Mouse (Mus musculus): ENCODE measurements at regions not wholly inside any gene's neighbourhood (a gene's known extent, or its start where the extent isn't known, plus 50 kb on each side); places are given as distances from the start of the nearest gene placed in this dataset.

DNA sequence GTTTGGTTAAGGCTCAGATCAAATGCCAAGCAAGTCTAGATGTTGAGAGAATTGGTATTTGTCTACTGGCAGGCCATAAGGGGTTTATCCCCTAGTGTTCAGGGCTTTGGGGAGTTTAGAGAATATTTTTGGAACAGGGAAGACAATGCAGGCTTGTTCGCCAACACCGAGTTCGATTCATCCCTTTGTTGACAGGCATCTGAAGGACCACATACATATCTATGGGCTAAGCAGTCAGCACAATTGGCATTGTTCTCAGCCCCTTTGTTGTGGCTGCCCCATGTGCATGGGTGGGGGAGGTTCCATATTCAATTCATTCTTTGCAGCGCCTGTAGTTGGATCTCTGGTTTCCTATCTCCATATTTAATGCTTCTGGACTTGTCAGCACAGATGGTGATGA lies 93.3 kb upstream of the Cd180 start:
- no peak for TF ChIP-seq CTCF (conservative IDR thresholded peaks at IDR 0.05)
- peak overlapping the region; percentile 59 for H3K27ac ChIP-seq
- DNase-seq (ENCODE audit: low spot score in 2 of 2) = peak; percentile 10 to 26
- H3K4me3 ChIP-seq = no peak overlapping the region

DNA sequence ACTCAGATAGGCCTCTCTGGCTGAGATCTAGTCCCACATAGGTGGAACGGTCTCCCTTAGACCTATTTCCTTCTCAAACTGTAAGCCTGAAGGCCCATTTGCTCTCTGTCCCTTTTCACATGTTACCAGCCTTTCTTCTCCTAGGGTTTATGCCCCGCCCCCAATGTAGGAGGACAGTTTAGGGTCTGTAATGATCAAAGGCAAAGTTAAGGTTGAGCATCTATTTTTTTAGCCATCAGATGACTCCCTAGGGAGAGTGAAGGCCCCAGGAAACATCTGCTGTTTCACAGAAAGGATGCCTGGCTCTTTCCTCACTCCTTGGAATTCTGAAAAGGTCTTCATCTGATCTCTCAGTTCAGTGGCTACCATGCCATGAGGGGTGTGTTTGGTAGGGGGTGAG lies 68.9 kb upstream of the Cd180 start:
- DNase-seq (ENCODE audit: low spot score in 2 of 2) = no peak
- Histone ChIP-seq H3K27ac (peak overlapping the region; percentile 86), H3K4me3 (no peak overlapping the region)
- TF ChIP-seq CTCF (conservative IDR thresholded peaks at IDR 0.05) = no peak

DNA sequence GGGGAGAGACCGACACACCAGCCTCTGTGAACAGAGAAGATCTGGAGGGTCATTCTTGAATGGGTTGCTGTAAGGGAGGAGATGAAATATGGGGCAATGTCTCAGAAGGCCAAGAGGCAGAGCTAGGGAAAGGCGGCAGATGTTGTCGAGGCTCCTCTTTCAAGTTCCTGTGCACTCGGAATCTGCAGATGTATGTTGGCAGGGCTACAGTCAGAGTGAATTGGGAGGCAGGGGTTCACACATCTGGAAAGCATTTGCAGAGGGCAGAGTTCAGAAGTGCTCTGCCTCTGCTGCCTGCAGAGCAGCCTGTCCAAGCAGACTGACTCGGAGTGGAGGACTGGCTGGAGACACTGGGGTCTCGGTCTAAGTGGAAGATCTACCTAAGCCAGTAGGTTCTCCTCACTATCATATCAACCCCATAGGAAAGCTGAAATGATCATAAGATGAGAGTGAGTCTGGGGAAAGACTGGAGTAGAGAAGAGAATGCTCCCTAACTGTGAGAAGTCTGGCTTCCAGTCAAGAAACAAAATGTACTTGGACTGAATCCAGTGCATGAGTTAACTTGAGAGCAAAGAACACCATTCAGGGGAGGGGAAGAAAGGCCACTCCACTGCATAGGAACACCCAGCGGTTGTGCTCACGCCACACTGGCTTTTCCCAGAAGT lies 68.1 kb upstream of the Cd180 start:
- peak overlapping the region; percentile 86 for H3K27ac ChIP-seq
- no peak overlapping the region for H3K4me3 ChIP-seq
- DNase-seq (ENCODE audit: low spot score in 2 of 2) = peak; percentile 53 to 57
- TF ChIP-seq CTCF (conservative IDR thresholded peaks at IDR 0.05) = no peak

DNA sequence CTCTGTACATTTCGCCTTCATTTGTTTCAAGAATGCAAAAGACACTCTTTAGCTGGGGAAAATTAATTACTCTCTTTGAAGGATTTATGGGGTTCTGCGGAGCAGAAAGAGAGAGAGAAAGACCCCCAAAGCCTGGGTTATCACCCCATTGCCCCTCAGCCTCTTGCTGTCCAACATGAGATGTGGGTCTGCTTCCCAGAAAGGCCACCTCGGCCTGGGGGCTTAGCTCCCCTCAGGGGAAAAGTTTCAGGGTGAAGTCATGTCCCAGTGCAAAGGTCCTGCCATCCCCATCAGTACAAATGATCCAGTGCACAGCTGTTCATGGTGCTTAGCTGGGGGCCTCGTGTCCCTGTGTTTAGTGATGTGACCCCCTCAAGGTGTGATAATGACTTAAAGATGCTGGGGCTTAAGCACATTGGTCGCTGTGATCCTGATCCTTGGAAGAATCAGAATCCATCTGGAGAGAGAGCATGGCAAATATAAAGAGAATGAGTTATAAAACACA lies 67.5 kb upstream of the Cd180 start:
- TF ChIP-seq CTCF (conservative IDR thresholded peaks at IDR 0.05) = no peak
- no peak overlapping the region for H3K4me3 ChIP-seq
- peak overlapping the region; percentile 86 for H3K27ac ChIP-seq
- DNase-seq (ENCODE audit: low spot score in 2 of 2) = no peak

DNA sequence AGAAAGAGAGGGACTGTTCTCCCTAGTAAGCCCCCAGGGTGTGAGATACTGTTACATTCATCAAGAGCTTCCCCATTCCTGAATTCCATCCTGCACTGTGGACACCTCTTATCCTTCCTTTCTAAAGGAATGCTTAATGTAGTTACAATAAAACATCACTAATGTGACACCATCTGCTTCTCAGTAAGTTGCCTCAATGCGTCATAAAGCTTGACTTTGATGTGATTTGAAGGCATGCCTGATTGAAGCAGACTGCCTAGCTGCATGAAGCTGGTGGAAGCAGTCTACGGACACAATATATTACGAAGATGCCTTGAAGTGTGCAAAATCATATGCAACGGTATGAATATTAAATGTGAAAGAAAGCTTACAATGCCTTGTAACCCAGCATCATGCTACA lies 65.6 kb upstream of the Cd180 start:
- no peak for TF ChIP-seq CTCF (conservative IDR thresholded peaks at IDR 0.05)
- no peak overlapping the region for H3K27ac ChIP-seq
- no peak for DNase-seq (ENCODE audit: low spot score in 2 of 2)
- H3K4me3 ChIP-seq = no peak overlapping the region

DNA sequence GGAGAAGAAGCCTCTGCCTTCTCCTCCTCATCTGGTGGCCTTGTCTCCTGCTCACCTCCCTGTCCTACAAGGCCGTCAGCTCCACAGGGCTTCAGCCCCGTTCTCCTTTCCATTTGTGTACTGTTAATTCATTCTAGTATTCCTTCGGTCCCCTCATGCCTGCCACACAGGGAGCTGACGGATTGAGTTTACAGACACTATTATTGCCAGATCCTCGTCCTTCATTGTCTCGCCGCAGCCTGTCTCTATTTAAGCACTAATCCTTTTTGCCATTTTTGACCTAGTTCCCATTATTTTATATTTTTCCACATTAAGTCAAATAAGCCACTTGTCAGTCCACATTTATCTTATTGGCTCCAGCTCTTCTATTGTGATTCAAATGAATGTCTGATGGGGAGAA lies 64.2 kb upstream of the Cd180 start:
- no peak overlapping the region for H3K27ac ChIP-seq
- no peak overlapping the region for H3K4me3 ChIP-seq
- TF ChIP-seq CTCF (conservative IDR thresholded peaks at IDR 0.05) = no peak
- no peak for DNase-seq (ENCODE audit: low spot score in 2 of 2)

DNA sequence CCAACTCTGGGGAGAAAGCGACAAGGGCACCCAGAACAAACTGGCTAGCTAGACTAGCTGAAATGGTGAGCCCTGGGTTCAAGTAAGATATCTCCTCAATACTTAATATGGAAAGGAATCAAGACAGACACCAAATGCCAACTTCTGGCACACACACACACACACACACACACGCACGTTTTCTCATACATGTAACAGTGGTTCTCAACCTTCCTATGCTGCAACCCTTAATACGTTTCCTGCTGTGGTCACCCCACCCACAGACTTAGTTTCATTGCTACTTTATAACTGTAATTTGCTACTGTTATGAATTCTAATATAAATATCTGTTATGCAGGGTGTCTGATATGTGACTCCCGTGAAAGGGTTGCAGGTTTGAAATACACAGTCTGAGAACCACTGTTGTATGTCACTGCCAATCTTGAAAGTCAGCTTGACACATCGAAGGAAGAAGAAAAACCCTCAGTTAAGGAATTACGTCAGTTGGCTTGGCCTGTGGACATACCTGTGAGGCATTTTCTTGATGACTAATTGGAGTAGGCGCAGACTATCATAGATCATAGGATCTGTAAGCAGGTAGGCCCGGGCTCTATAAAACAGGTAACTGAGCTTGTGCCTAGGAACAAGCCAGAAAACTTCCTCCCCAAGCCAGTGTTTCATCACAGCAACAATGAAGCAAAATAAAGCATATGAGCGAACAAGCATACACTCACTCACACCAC lies 59.0 kb upstream of the Cd180 start:
- Histone ChIP-seq H3K27ac (no peak overlapping the region), H3K4me3 (no peak overlapping the region)
- no peak for DNase-seq (ENCODE audit: low spot score in 2 of 2)
- TF ChIP-seq CTCF (conservative IDR thresholded peaks at IDR 0.05) = no peak

DNA sequence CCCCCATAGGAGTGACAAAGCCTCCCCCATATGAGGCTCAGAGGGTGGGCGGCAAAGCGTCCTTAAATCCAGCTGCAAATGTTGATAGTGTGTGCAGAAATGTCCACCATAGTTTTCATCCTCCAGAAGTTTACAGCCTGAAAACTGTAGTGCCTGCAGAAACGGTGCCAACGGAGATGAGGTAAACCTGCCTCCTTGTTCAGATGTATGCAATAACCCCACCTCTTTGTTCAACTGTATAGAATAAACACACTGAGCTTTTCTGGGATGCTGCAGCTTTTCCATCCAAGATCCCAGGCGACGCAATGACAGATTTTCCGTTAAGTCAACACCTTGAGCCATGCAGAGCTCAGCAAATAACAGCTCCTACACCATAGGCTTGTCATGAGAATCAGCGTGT lies 57.3 kb upstream of the Cd180 start:
- no peak overlapping the region for H3K4me3 ChIP-seq
- TF ChIP-seq CTCF (conservative IDR thresholded peaks at IDR 0.05) = no peak
- DNase-seq (ENCODE audit: low spot score in 2 of 2) = no peak

DNA sequence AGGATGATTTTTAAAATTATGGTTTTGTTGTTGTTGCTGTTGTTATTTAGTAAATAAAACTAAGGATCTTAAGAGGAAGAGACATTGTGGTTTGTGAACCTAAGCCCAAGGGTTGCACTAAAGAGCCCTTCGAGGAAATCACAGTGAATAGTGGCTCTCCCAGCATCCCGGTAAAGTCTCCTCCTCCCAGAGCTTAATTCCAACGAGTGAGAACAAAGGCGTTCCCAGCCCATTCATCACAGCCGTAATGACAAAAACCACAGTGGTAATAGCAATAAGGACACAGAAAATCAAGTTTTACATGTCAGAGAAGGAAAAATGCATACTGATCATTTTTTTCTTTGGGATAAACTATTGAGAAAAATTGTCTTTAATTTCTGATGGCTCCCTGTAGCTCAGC lies 56.3 kb upstream of the Cd180 start:
- no peak overlapping the region for H3K4me3 ChIP-seq
- no peak for TF ChIP-seq CTCF (conservative IDR thresholded peaks at IDR 0.05)
- H3K27ac ChIP-seq = no peak overlapping the region
- DNase-seq (ENCODE audit: low spot score in 2 of 2) = no peak

More for the DNA sequence above, 57.3 kb upstream of the Cd180 start:
- no peak overlapping the region for H3K27ac ChIP-seq

DNA sequence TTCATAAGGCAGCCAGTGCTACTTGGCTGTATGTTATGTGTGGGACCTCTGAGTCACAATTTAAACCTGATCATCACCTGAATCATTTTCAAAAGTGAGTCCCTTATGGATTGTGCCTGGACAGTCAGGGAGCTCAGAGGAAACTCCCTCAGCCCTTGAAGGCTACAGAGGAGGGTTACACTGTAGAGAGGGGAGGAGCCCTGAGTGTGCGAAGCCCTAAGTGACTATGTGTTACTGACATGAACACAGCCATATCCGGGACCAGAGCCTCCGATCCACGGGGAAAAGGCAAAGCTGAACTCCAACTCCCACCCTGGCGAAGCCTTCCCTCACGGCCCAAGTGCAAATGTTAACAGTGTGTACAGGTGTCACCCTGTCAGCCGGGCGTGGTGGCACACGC lies 53.7 kb upstream of the Cd180 start:
- Histone ChIP-seq H3K4me3 (no peak overlapping the region), H3K27ac (no peak overlapping the region)
- TF ChIP-seq CTCF (conservative IDR thresholded peaks at IDR 0.05) = no peak
- no peak for DNase-seq (ENCODE audit: low spot score in 2 of 2)

DNA sequence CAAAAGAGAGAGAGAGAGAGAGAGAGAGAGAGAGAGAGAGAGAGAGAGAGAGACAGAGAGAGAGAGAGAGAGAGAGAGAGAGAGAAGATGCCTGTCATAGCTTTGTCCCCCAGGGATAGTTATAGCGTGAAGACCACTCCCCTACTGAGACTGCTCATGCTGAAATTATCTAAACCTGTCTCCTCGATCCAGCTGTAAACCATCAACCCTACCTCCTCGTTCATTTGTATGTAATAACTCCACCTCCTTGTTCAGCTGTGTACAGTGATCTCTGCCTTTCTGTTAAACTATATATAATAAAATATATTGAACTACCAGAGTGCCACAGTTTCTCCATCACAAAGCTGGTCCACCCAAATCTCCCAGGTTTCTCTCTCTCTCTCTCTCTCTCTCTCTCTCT lies 53.2 kb upstream of the Cd180 start:
- Histone ChIP-seq H3K27ac (no peak overlapping the region), H3K4me3 (no peak overlapping the region)
- TF ChIP-seq CTCF (conservative IDR thresholded peaks at IDR 0.05) = no peak
- DNase-seq (ENCODE audit: low spot score in 2 of 2) = no peak
